Mouse (Mus musculus) gastrocnemius, postnatal 4 days (tissue): ENCODE results near the gene Sco2. TPM values are rescaled to one million over a fixed set of nuclear protein-coding genes. Genes with fewer than 3 reads are reported as not detected.

Experiments used
- DNase-seq, 2 experiments: peaks; one replicate each; pipeline ENCODE4 v3.0.0; 2021 to 2022; ENCODE audit warnings: low spot score in 2 of 2, mixed read lengths in 2 of 2
- total RNA-seq, 2 experiments: library from RNA; stranded (reverse); gene quantifications; 2 replicates each; pipeline ENCODE4 v1.2.3; 2021

Sco2 gene
- total RNA-seq, 2 experiments from 2014 or later = 11.1 to 12.0 TPM

GRCm38 (mm10) chr15:89326441-89326840, 47.2 kb downstream of the Sco2 start:
- DNase-seq = no peak

- no peak for DNase-seq
Observed at GRCm38 (mm10) chr15:89323656-89324055, 50.0 kb downstream of the Sco2 start.

GRCm38 (mm10) chr15:89322670-89323522, 50.8 kb downstream of the Sco2 start, which contains the start of gene Adm2:
Adm2 (plus strand) TSS chr15:89322720.
- DNase-seq = no peak

Other genes with a start within 250 kb of the Sco2 start
- gene Hdac10, start 245.1 kb downstream of the Sco2 start, total RNA-seq = 10 to 100 TPM; 11.2 to 11.8 TPM
- 10 to 100 TPM; 54.4 to 57.3 TPM for gene Mapk12, start 233.1 kb downstream of the Sco2 start, total RNA-seq
- 1 to 10 TPM; 3.4 to 4.1 TPM for gene Mapk11, start 224.2 kb downstream of the Sco2 start, total RNA-seq
- gene Plxnb2, start 193.1 kb downstream of the Sco2 start, total RNA-seq = 10 to 100 TPM; 81.0 to 84.7 TPM
- gene Dennd6b, start 177.3 kb downstream of the Sco2 start, total RNA-seq = 1 to 10 TPM; 7.9 to 9.0 TPM
- 10 to 100 TPM; 64.2 to 70.0 TPM for gene Ppp6r2, start 162.3 kb downstream of the Sco2 start, total RNA-seq
- 10 to 100 TPM; 69.4 to 73.9 TPM for gene Sbf1, start 58.5 kb downstream of the Sco2 start, total RNA-seq
- gene Adm2, start 51.1 kb downstream of the Sco2 start, total RNA-seq = not detected
- not detected for gene Miox, start 39.4 kb downstream of the Sco2 start, total RNA-seq
- 10 to 100 TPM; 45.7 to 47.7 TPM for gene Lmf2, start 18.2 kb downstream of the Sco2 start, total RNA-seq
- gene Ncaph2, start 18.1 kb downstream of the Sco2 start, total RNA-seq = 10 to 100 TPM; 83.5 to 87.3 TPM
- under 1 TPM; 0.26 to 0.32 TPM for gene Tymp, start 3.2 kb upstream of the Sco2 start, total RNA-seq
- under 1 TPM; 0.44 to 0.71 TPM for gene Odf3b, start 5.4 kb upstream of the Sco2 start, total RNA-seq
- not detected for gene Klhdc7b, start 11.1 kb upstream of the Sco2 start, total RNA-seq
- gene Syce3, start 36.7 kb upstream of the Sco2 start, total RNA-seq = not detected
- 100 to 1,000 TPM; 189 to 210 TPM for gene Cpt1b, start 52.0 kb upstream of the Sco2 start, total RNA-seq
- 1 to 10 TPM in 1 of 2 experiments, under 1 TPM in 1; 0.83 to 1.2 TPM for gene C730034F03Rik, start 55.7 kb upstream of the Sco2 start, total RNA-seq
- 1 to 10 TPM; 1.7 TPM for gene Gm44502, start 55.9 kb upstream of the Sco2 start, total RNA-seq
- 10 to 100 TPM; 35.8 to 51.0 TPM for gene Chkb, start 56.1 kb upstream of the Sco2 start, total RNA-seq
- under 1 TPM; 0.31 to 0.32 TPM for gene Mapk8ip2, start 80.1 kb upstream of the Sco2 start, total RNA-seq
- 10 to 100 TPM; 13.6 to 15.2 TPM for gene Arsa, start 103.6 kb upstream of the Sco2 start, total RNA-seq
- gene Shank3, start 125.8 kb upstream of the Sco2 start, total RNA-seq = 10 to 100 TPM; 30.4 to 35.7 TPM
- gene Acr, start 194.5 kb upstream of the Sco2 start, total RNA-seq = under 1 TPM; 0.49 to 0.54 TPM
- 10 to 100 TPM in 1 of 2 experiments, 1 to 10 TPM in 1; 8.1 to 10.2 TPM for gene Rabl2, start 218.1 kb upstream of the Sco2 start, total RNA-seq